Mouse (Mus musculus): ENCODE measurements around the gene Rgs10. TPM values are rescaled to one million over a fixed set of nuclear protein-coding genes. Genes with fewer than 3 reads are reported as not detected.

Gene Rgs10
- polyA plus RNA-seq, 1 experiment, result 11.1 TPM

- H3K4me1 ChIP-seq (ENCODE audit: control insufficient read depth, insufficient read depth, low read length), result no peaks in the 10 kb centered on the region
- H3K4me3 ChIP-seq (replicated peaks; ENCODE audit: extremely low read depth, low read depth, low read length), result no peak overlapping the region
- no peak for DNase-seq
- TF ChIP-seq POLR2A (IDR thresholded peaks at IDR 0.05; ENCODE audit: borderline replicate concordance, extremely low read depth, low read depth, low read length) (no peak), CTCF (IDR thresholded peaks at IDR 0.05; ENCODE audit: insufficient read depth, low read length) (no peak)
- 94% methylated on average over 6 of the region's 6 CpGs for WGBS
Measured at GRCm38 (mm10) chr7:128439251-128439650, 20.7 kb upstream of the Rgs10 start.

DNA sequence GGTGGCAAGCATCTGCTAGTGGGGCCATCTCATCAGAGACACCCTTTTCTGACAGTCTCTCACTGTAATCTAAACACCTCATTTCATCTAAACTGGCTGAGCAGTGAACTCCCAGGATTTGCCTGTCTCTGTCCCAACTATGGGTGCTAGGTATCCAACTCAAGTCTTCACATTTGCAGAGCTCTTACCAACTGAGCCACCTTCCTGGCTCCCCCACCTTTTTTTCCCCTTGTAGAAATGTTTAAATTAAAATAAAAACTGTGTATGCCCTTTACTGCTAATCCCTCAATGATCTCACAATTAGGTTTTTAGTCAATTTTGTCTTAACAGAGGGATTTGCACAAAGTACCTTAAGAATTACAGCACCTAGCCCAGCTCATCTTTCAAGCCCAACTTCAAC, 19.6 kb upstream of the Rgs10 start:
- Histone ChIP-seq H3K4me3 (replicated peaks; ENCODE audit: extremely low read depth, low read depth, low read length) (no peak overlapping the region), H3K4me1 (ENCODE audit: control insufficient read depth, insufficient read depth, low read length) (no peaks in the 10 kb centered on the region)
- no peak for TF ChIP-seq POLR2A (IDR thresholded peaks at IDR 0.05; ENCODE audit: borderline replicate concordance, extremely low read depth, low read depth, low read length)
- TF ChIP-seq CTCF (IDR thresholded peaks at IDR 0.05; ENCODE audit: insufficient read depth, low read length), result no peak
- DNase-seq, result no peak

DNA sequence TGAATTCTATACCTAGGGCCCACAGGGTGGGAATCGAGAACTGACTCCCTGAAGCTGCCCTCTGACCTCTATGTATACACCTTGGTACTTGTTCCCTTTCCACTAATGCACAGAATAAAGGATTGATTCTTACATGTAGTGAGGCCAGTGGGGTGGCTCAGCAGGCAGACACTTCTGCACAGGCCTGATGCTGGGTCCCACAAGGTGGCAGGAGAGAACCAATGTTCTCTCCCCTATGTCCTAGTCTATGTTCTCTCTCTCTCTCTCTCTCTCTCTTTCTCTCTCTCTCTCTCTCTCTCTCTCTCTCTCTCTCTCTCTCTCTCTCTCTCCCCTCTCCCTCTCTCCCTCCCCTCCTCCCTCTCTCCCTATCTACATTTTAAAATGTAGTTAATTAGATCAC, 14.7 kb upstream of the Rgs10 start:
- 45% methylated on average over 1 of the region's 1 CpGs for WGBS
- H3K4me3 ChIP-seq (replicated peaks; ENCODE audit: extremely low read depth, low read depth, low read length), result no peak overlapping the region

GRCm38 (mm10) chr7:128432574-128432973, 14.0 kb upstream of the Rgs10 start:
- TF ChIP-seq POLR2A (IDR thresholded peaks at IDR 0.05; ENCODE audit: borderline replicate concordance, extremely low read depth, low read depth, low read length) (no peak), CTCF (IDR thresholded peaks at IDR 0.05; ENCODE audit: insufficient read depth, low read length) (no peak)
- Histone ChIP-seq H3K4me3 (replicated peaks; ENCODE audit: extremely low read depth, low read depth, low read length) (no peak overlapping the region), H3K4me1 (ENCODE audit: control insufficient read depth, insufficient read depth, low read length) (no peaks in the 10 kb centered on the region)
- no peak for DNase-seq
- 64% methylated on average over 10 of the region's 10 CpGs for WGBS

More for the DNA sequence above, 14.7 kb upstream of the Rgs10 start:
- no peak for DNase-seq
- H3K4me1 ChIP-seq (ENCODE audit: control insufficient read depth, insufficient read depth, low read length), result no peaks in the 10 kb centered on the region
- TF ChIP-seq POLR2A (IDR thresholded peaks at IDR 0.05; ENCODE audit: borderline replicate concordance, extremely low read depth, low read depth, low read length) (no peak), CTCF (IDR thresholded peaks at IDR 0.05; ENCODE audit: insufficient read depth, low read length) (no peak)

DNA sequence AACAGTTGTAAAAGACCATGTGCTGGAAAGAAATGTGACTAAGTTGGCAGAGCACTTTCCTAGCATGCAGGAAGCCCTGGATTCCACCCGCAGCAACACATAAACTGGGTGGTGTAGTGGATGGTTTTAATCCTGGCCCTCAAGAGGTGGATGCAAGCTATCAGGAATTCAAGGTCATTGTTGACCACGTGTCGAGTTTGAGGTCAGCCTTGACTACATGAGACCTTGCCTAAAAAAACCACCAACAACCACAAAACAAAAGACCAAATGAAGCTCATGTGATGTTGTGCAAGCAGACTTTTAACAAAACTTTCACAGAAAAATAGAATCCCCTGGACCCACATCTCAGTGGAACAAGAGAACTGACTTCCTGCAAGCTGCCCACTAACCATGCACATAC, 3.9 kb upstream of the Rgs10 start:
- peaks cover 2% of the 10 kb centered on the region for H3K4me1 ChIP-seq (ENCODE audit: control insufficient read depth, insufficient read depth, low read length)
- 67% methylated on average over 3 of the region's 3 CpGs for WGBS
- DNase-seq, result no peak
- H3K4me3 ChIP-seq (replicated peaks; ENCODE audit: extremely low read depth, low read depth, low read length), result no peak overlapping the region
- no peak for TF ChIP-seq CTCF (IDR thresholded peaks at IDR 0.05; ENCODE audit: insufficient read depth, low read length)
- TF ChIP-seq POLR2A (IDR thresholded peaks at IDR 0.05; ENCODE audit: borderline replicate concordance, extremely low read depth, low read depth, low read length), result no peak

DNA sequence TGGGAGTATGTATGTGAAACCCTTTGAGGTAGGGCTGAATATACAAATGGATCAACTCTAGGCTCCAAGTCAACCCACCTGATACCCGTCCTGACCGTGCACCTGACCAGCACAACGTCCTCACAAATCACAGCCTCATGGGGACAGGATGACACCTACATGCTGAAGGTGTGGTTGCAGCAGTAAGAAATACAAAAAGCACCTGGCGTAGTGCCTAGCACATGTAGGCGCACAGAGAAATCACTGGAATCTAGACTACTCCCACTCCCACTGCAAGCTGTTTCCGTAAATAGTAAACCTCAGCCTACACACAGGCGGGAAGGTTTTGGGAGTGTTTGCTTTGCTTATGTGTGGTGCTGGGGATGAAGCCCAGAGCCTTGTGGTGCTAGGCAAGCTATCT, 3.1 kb upstream of the Rgs10 start:
- 83% methylated on average over 7 of the region's 7 CpGs for WGBS
- TF ChIP-seq CTCF (IDR thresholded peaks at IDR 0.05; ENCODE audit: insufficient read depth, low read length) (no peak), POLR2A (IDR thresholded peaks at IDR 0.05; ENCODE audit: borderline replicate concordance, extremely low read depth, low read depth, low read length) (no peak)
- H3K4me1 ChIP-seq (ENCODE audit: control insufficient read depth, insufficient read depth, low read length), result peaks cover 6% of the 10 kb centered on the region
- H3K4me3 ChIP-seq (replicated peaks; ENCODE audit: extremely low read depth, low read depth, low read length), result no peak overlapping the region
- no peak for DNase-seq

DNA sequence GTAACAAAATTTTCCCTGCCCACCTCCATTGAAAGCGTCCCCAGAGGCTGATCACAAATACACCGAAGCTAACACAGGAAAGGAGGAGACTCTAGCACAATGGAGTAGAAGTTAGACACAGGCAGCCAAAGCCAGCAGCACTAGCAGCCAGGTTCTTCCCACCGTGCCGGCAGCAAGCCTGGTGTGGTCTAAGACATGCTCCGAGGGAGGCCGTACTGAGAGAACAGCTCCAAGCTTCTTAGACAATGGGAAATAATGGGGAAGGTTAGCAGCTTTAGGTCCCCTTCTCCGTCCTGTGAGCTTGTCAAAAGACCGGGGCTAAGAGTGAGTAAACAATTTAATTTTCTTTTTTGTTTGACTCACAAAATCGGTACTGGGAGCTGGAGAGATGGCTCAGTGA, 1.1 kb upstream of the Rgs10 start:
- H3K4me1 ChIP-seq (ENCODE audit: control insufficient read depth, insufficient read depth, low read length), result peaks cover 6% of the 10 kb centered on the region
- 37% methylated on average over 9 of the region's 9 CpGs for WGBS

DNA sequence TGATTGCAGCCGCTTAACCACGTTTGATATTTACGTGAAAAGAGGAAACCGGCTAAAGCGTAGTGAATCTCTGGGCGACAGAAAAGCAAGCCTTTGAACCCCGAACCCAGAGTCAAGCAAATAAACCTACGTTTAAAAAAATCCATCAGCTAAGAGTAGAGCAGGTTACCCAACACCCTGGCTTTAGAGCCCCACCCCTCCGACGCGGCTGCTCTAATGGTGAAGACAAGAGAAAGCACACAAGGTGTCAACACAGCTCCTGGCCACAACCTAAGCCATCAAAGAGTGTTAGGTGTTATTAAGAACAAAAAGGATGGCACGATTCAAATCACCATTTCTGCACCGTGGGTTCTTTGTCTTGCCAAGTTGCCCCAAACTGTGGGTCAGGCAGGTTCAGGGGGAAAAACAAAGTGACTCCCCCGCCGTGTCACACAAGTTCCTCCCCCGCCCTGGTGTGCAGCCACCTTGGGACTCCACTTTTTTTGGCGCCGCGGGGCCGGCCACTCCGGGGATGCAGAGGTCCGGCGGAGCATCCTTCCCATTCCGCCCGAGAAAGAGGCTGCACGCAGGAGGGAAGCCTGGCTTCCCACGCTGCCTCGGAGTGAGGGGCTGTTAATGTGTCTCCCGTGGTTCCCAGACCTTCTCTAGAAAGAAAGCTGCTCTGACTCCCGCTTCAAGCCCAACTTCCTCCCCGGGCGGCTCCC, 1.2 kb downstream of the Rgs10 start:
- DNase-seq, result no peak
- H3K4me3 ChIP-seq (replicated peaks; ENCODE audit: extremely low read depth, low read depth, low read length), result peak overlapping the region; percentile 92
- peaks cover 6% of the 10 kb centered on the region for H3K4me1 ChIP-seq (ENCODE audit: control insufficient read depth, insufficient read depth, low read length)
- TF ChIP-seq POLR2A (IDR thresholded peaks at IDR 0.05; ENCODE audit: borderline replicate concordance, extremely low read depth, low read depth, low read length) (no peak), CTCF (IDR thresholded peaks at IDR 0.05; ENCODE audit: insufficient read depth, low read length) (no peak)
- 2% methylated on average over 32 of the region's 32 CpGs for WGBS

More for the DNA sequence above, 1.1 kb upstream of the Rgs10 start:
- no peak for TF ChIP-seq POLR2A (IDR thresholded peaks at IDR 0.05; ENCODE audit: borderline replicate concordance, extremely low read depth, low read depth, low read length)
- TF ChIP-seq CTCF (IDR thresholded peaks at IDR 0.05; ENCODE audit: insufficient read depth, low read length), result no peak
- no peak overlapping the region for H3K4me3 ChIP-seq (replicated peaks; ENCODE audit: extremely low read depth, low read depth, low read length)
- no peak for DNase-seq

GRCm38 (mm10) chr7:128416664-128417063, 1.9 kb downstream of the Rgs10 start:
- Histone ChIP-seq H3K4me3 (replicated peaks; ENCODE audit: extremely low read depth, low read depth, low read length) (no peak overlapping the region), H3K4me1 (ENCODE audit: control insufficient read depth, insufficient read depth, low read length) (peaks cover 8% of the 10 kb centered on the region)
- TF ChIP-seq POLR2A (IDR thresholded peaks at IDR 0.05; ENCODE audit: borderline replicate concordance, extremely low read depth, low read depth, low read length) (no peak), CTCF (IDR thresholded peaks at IDR 0.05; ENCODE audit: insufficient read depth, low read length) (no peak)
- DNase-seq, result no peak
- 71% methylated on average over 6 of the region's 6 CpGs for WGBS

GRCm38 (mm10) chr7:128414433-128414832, 4.1 kb downstream of the Rgs10 start:
- Histone ChIP-seq H3K4me3 (replicated peaks; ENCODE audit: extremely low read depth, low read depth, low read length) (no peak overlapping the region), H3K4me1 (ENCODE audit: control insufficient read depth, insufficient read depth, low read length) (peaks cover 8% of the 10 kb centered on the region)
- 49% methylated on average over 8 of the region's 8 CpGs for WGBS
- TF ChIP-seq POLR2A (IDR thresholded peaks at IDR 0.05; ENCODE audit: borderline replicate concordance, extremely low read depth, low read depth, low read length) (no peak), CTCF (IDR thresholded peaks at IDR 0.05; ENCODE audit: insufficient read depth, low read length) (no peak)
- DNase-seq, result no peak
